Mouse (Mus musculus) intestine, embryonic 16.5 days (tissue): ENCODE measurements at regions not wholly inside any gene's neighbourhood (a gene's known extent, or its start where the extent isn't known, plus 50 kb on each side); places are given as distances from the start of the nearest gene placed in this dataset.
"Not testable (repeated sequence)": the region's sequence is repeated elsewhere in the genome, so short reads cannot be mapped to it uniquely, and the experiment has no call there.

Source experiments
- ATAC-seq: fragments of 200-750 bp; cut with Nextera tagmentation; 2 replicates; pipeline ENCODE4 v1.8.0; 2017; ENCODE audit warnings: moderate TSS enrichment, moderate library complexity
- H3K27ac ChIP-seq: fragments of 300-500 bp; sonication (generic); 2 replicates; pipeline ENCODE4 v1.5.1; 2014; ENCODE audit warnings: mild to moderate bottlenecking, low read length
- H3K27me3 ChIP-seq: fragments of 300-500 bp; sonication (generic); replicated peaks from 2 replicates; pipeline ENCODE4 v1.6.1; 2014; ENCODE audit warnings: low read length, control low read depth, mixed read lengths; ENCODE audit not compliant: control insufficient read depth, insufficient read depth
- H3K36me3 ChIP-seq: fragments of 300-500 bp; sonication (generic); 2 replicates; pipeline ENCODE4 v1.6.1; 2014; ENCODE audit warnings: low read length, control low read depth; ENCODE audit not compliant: control insufficient read depth, insufficient read depth
- H3K4me1 ChIP-seq: fragments of 300-500 bp; sonication (generic); 2 replicates; pipeline ENCODE4 v1.6.1; 2014; ENCODE audit warnings: low read length, control low read depth, mixed read lengths; ENCODE audit not compliant: control insufficient read depth, insufficient read depth
- H3K4me2 ChIP-seq: fragments of 300-500 bp; sonication (generic); 2 replicates; pipeline ENCODE4 v1.6.1; 2014; ENCODE audit warnings: low read depth, low read length, control low read depth
- H3K4me3 ChIP-seq: fragments of 300-500 bp; sonication (generic); 2 replicates; pipeline ENCODE4 v1.5.1; 2014; ENCODE audit warnings: mild to moderate bottlenecking, low read length
- H3K9ac ChIP-seq: fragments of 300-500 bp; sonication (generic); 2 replicates; pipeline ENCODE4 v1.6.1; 2014; ENCODE audit warnings: low read depth, low read length
- H3K9me3 ChIP-seq: fragments of 300-500 bp; sonication (generic); 2 replicates; pipeline ENCODE4 v1.6.1; 2016; ENCODE audit warnings: low read length, control low read depth; ENCODE audit not compliant: control insufficient read depth
- WGBS: fragments of 180-500 bp; shearing (Covaris S2); extraction: QIAGEN DNeasy Blood & Tissue Kit; methylation state at CpG from one replicate; pipeline ENCODE4 v1.1.7; 2014; 5-methylcytosine and 5-hydroxymethylcytosine counted together

DNA sequence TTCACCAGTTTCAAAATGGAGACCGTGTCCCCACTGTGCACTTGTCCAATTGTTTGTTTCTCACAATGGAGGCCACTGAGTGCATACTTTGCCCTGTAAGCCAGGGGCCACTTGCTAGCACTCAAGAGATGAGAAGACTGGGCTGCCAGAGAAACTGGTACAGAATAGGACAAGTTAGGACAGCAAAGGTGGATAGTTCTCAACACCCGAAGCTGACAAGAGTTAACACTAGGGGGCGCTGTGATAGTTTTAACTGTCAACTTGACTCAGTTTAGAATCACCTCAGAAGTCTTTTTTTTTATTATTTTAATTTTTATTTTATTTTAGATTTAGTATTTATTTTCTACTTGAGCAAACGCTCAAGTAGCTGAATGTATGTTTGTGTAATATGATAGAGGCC lies 188.2 kb upstream of the Asap2 start:
- not testable (repeated sequence) for H3K27me3 ChIP-seq, ATAC-seq, H3K4me1 ChIP-seq, H3K9ac ChIP-seq, H3K4me2 ChIP-seq, H3K9me3 ChIP-seq, H3K36me3 ChIP-seq, H3K4me3 ChIP-seq, H3K27ac ChIP-seq
- 73% methylated on average over 3 of the region's 4 CpGs for WGBS

- ATAC-seq, H3K27me3 ChIP-seq, H3K9ac ChIP-seq, H3K4me1 ChIP-seq, H3K36me3 ChIP-seq, H3K27ac ChIP-seq, H3K4me2 ChIP-seq, H3K4me3 ChIP-seq, H3K9me3 ChIP-seq: not testable (repeated sequence)
- 98% methylated on average over 4 of the region's 5 CpGs for WGBS
Measured at GRCm38 (mm10) chr12:20805466-20805865, 184.8 kb upstream of the Asap2 start.

GRCm38 (mm10) chr12:20806681-20807080 lies 183.6 kb upstream of the Asap2 start:
- Histone ChIP-seq H3K27ac (no peak overlapping the region), H3K9ac (no peak overlapping the region), H3K4me3 (no peak overlapping the region), H3K27me3 (no peaks in the 10 kb centered on the region), H3K4me1 (no peaks in the 10 kb centered on the region), H3K36me3 (no peaks in the 10 kb centered on the region), H3K4me2 (no peak overlapping the region), H3K9me3 (no peaks in the 10 kb centered on the region)
- WGBS: 90% methylated on average over 2 of the region's 2 CpGs
- no peak for ATAC-seq

DNA sequence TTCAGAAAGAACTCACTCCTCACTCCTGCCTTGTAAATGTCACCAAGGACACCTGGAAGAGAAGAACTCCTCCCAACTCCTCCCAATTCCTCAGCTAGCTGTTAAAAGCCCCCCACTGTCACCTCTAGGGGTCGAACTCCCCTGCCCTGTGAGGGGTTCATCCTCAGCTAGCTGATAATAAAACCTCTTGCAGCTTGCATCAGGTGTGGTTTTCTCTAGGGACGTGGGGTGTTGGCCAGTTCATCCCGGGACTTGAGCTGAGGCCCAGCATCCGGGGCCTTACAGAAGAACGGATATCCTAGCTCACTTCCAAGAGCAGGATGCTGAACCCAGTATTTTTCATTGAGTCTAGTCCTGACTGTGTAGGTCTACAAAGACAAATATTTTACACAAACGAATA lies 176.4 kb upstream of the Asap2 start:
- H3K27ac ChIP-seq, H3K9me3 ChIP-seq, H3K4me3 ChIP-seq, ATAC-seq, H3K4me2 ChIP-seq, H3K27me3 ChIP-seq, H3K36me3 ChIP-seq, H3K9ac ChIP-seq, H3K4me1 ChIP-seq: not testable (repeated sequence)
- 87% methylated on average over 6 of the region's 6 CpGs for WGBS

GRCm38 (mm10) chr12:20815121-20815520 lies 175.1 kb upstream of the Asap2 start:
- not testable (repeated sequence) for H3K36me3 ChIP-seq, H3K9me3 ChIP-seq, H3K4me1 ChIP-seq, H3K27me3 ChIP-seq
- Histone ChIP-seq H3K4me2 (peak overlapping the region; percentile 43), H3K9ac (peak overlapping the region; percentile 60), H3K4me3 (peak overlapping the region; percentile 52), H3K27ac (0 out of 2 replicates have a peak overlapping the region, but pooled peaks have one; percentile 45)
- ATAC-seq: peak; percentile 79
- WGBS: 16% methylated on average over 40 of the region's 40 CpGs

GRCm38 (mm10) chr12:20815599-20815998 lies 174.7 kb upstream of the Asap2 start:
- no peaks in the 10 kb centered on the region for H3K27me3 ChIP-seq
- H3K4me2 ChIP-seq: peak overlapping the region; percentile 43
- H3K4me3 ChIP-seq: peak overlapping the region; percentile 52
- H3K4me1 ChIP-seq: no peaks in the 10 kb centered on the region
- peak overlapping the region; percentile 60 for H3K9ac ChIP-seq
- WGBS: 10% methylated on average over 30 of the region's 38 CpGs
- ATAC-seq: peak; percentile 100
- no peaks in the 10 kb centered on the region for H3K36me3 ChIP-seq
- H3K9me3 ChIP-seq: peaks cover 5% of the 10 kb centered on the region
- H3K27ac ChIP-seq: 0 out of 2 replicates have a peak overlapping the region, but pooled peaks have one; percentile 45

GRCm38 (mm10) chr12:20843661-20844320 lies 146.5 kb upstream of the Asap2 start:
- not testable (repeated sequence) for H3K4me1 ChIP-seq, H3K27ac ChIP-seq, H3K4me3 ChIP-seq, H3K9ac ChIP-seq, H3K9me3 ChIP-seq, H3K4me2 ChIP-seq, ATAC-seq, H3K36me3 ChIP-seq, H3K27me3 ChIP-seq
- WGBS: 78% methylated on average over 4 of the region's 4 CpGs

DNA sequence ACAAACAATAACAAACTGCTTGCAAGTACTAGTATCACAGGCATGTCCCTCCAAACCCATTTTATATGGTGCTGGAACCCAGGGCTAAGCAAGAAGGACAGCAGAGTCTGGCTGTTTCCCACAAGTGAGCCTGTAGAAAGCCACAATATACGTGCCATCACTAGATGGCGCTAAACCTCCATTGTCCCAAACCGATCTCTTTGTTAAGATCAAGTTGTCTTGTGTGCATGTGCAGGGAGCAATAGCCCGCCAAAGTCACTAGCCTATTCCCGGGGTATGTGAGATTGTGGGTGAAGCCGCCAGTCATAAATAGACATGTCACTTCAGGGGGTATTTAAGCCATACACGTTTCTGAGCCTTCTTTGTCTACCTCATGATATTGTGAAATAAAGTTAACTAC lies 145.4 kb upstream of the Asap2 start:
- not testable (repeated sequence) for H3K36me3 ChIP-seq, H3K4me1 ChIP-seq, H3K27me3 ChIP-seq, H3K27ac ChIP-seq, ATAC-seq, H3K9me3 ChIP-seq
- 46% methylated on average over 7 of the region's 7 CpGs for WGBS
- Histone ChIP-seq H3K9ac (peak overlapping the region; percentile 7; the same call in 1 of the 2 replicates), H3K4me2 (peak overlapping the region; percentile 49), H3K4me3 (peak overlapping the region; percentile 23)

DNA sequence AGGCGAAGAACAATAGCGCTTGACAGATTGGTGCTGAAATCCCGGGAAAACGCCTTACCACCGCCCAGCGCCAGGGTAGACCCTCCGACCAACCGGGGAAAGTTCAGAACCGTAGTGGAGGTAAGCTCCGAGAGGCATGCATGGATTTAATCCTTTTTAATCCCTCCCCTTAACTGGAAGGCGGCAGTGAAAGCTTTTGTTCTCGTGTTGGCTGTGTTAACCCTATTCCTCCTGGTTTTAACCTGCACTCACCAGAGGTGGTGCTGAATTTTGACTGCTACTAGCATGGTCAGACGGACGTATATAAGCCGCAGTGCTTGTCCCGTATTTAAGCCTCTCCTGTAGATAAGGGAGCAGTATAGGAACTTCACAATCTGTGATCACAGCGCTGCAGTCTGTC lies 145.0 kb upstream of the Asap2 start:
- H3K9ac ChIP-seq: peak overlapping the region; percentile 7; the same call in 1 of the 2 replicates
- H3K36me3 ChIP-seq: no peaks in the 10 kb centered on the region
- 54% methylated on average over 17 of the region's 17 CpGs for WGBS
- H3K9me3 ChIP-seq: no peaks in the 10 kb centered on the region
- peak overlapping the region; percentile 49 for H3K4me2 ChIP-seq
- no peaks in the 10 kb centered on the region for H3K27me3 ChIP-seq
- ATAC-seq: no peak
- peak overlapping the region; percentile 23 for H3K4me3 ChIP-seq
- no peaks in the 10 kb centered on the region for H3K4me1 ChIP-seq
- H3K27ac ChIP-seq: no peak overlapping the region

GRCm38 (mm10) chr12:20884104-20884503 lies 106.2 kb upstream of the Asap2 start:
- not testable (repeated sequence) for H3K4me2 ChIP-seq, H3K27ac ChIP-seq, H3K27me3 ChIP-seq, H3K4me3 ChIP-seq, H3K9me3 ChIP-seq, ATAC-seq, H3K9ac ChIP-seq, H3K4me1 ChIP-seq, H3K36me3 ChIP-seq
- WGBS: 74% methylated on average over 6 of the region's 6 CpGs
